ENCODE assay signal across 9 mouse cellular contexts in the genomic region with DNA sequence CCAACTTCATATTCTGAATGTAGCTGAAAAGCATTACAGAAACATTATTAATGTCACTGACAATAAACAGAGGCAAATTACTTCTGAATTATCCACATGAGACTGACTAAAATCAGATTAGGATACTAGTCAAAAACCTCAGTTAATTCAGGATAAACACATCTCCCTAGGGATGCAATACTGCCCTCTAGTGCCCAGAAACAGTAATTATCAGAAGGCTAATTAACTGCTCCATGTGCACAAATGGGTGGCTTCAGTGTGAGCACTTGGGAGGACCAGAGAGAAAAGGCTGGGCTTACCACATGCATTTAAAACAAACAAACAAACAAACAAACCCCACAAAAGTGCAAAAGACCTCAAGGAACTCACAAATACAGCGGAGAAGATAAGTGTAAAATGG.
DNase-seq lines count a peak whose midpoint lies in the region; ATAC-seq lines count a peak whose summit lies in the region.
"Had no signal": no experiment of that assay in that cellular context is flagged by ENCODE, and none has a peak within 500 bp of the region (broad histone marks: within the 10 kb centered on the region; RNA-seq: fewer than 3 reads in every experiment).

No protein-coding gene starts in this region.

- peak; percentile 42; the same call in 1 of the 2 replicates for ATAC-seq in neutrophil, adult 5-6 weeks (ENCODE audit: extremely low read depth, insufficient number of reproducible peaks, low FRiP score, poor library complexity, severe bottlenecking)
- ATAC-seq in heart, embryonic 12.5 days (ENCODE audit: insufficient number of reproducible peaks, low FRiP score), result no peak

- 45% methylated on average over 1 of the region's 1 CpGs for WGBS in heart, embryonic 12.5 days

- H3K9me3 ChIP-seq in heart, embryonic 12.5 days (replicated peaks), result no peaks in the 10 kb centered on the region
- H3K9me3 ChIP-seq: limb, embryonic 15.5 days had no signal

- DNase-seq in kidney, adult 9 months, result peak; percentile 76
- DNase-seq in kidney, postnatal 4 days, result no peak
- DNase-seq in 416B (ENCODE audit: low read depth), result peak; percentile 68
- DNase-seq in CD4-positive, CD25-positive, alpha-beta regulatory T cell, adult 2 months (ENCODE audit: low read depth, low spot score), result peak; percentile 70
- peak; percentile 68 to 78 for DNase-seq in cerebellum, postnatal 10 days
- no peak for DNase-seq in right cerebral cortex, adult 18-20 months

- H3K36me3 ChIP-seq in heart, embryonic 12.5 days, result no peaks in the 10 kb centered on the region
- H3K36me3 ChIP-seq: limb, embryonic 15.5 days had no signal

- H3K4me2 ChIP-seq in heart, embryonic 12.5 days, result no peak overlapping the region
- H3K4me2 ChIP-seq: limb, embryonic 15.5 days had no signal

- H3K27ac ChIP-seq in heart, embryonic 12.5 days (ENCODE audit: poor library complexity, severe bottlenecking), result no peak overlapping the region
- H3K27ac ChIP-seq: limb, embryonic 15.5 days had no signal

- no peak overlapping the region for H3K9ac ChIP-seq in heart, embryonic 12.5 days
- H3K9ac ChIP-seq: limb, embryonic 15.5 days had no signal

- H3K27me3 ChIP-seq in heart, embryonic 12.5 days (replicated peaks), result peaks cover 19% of the 10 kb centered on the region
- H3K27me3 ChIP-seq: limb, embryonic 15.5 days had no signal

- H3K4me1 ChIP-seq in heart, embryonic 12.5 days (replicated peaks), result peaks cover 38% of the 10 kb centered on the region

- no peak overlapping the region for H3K4me3 ChIP-seq in heart, embryonic 12.5 days
- H3K4me3 ChIP-seq: limb, embryonic 15.5 days had no signal

Comparison
In these comparisons a context has a peak if more than half of its experiments do, and no peak if none do; other contexts are left out.
1. DNase-seq: peak in kidney, adult 9 months (single experiment), 416B (single experiment), CD4-positive, CD25-positive, alpha-beta regulatory T cell, adult 2 months (single experiment) and cerebellum, postnatal 10 days (2 of 2); none in kidney, postnatal 4 days (0 of 2) and right cerebral cortex, adult 18-20 months (single experiment).